Mouse (Mus musculus) bone marrow, adult 2 months (tissue): ENCODE results near the gene Ccdc174. TPM values are rescaled to one million over a fixed set of nuclear protein-coding genes. Genes with fewer than 3 reads are reported as not detected.
"Not testable (repeated sequence)": the region's sequence is repeated elsewhere in the genome, so short reads cannot be mapped to it uniquely, and the experiment has no call there.

Experiments
- H3K27ac ChIP-seq: fragments of 200-500 bp; 2 replicates; pipeline ENCODE4 v1.5.1; 2012; ENCODE audit warnings: low read depth, mild to moderate bottlenecking, control low read depth, inconsistent platforms, low read length; ENCODE audit not compliant: control insufficient read depth, poor library complexity, insufficient read depth
- H3K4me1 ChIP-seq: fragments of 200-500 bp; 2 replicates; pipeline ENCODE4 v1.6.1; 2011; ENCODE audit warnings: low read length; ENCODE audit not compliant: control insufficient read depth, insufficient read depth
- H3K4me3 ChIP-seq: fragments of 200-500 bp; replicated peaks from 2 replicates; pipeline ENCODE3; 2011; ENCODE audit warnings: mild to moderate bottlenecking, low read depth, low read length, control low read depth; ENCODE audit not compliant: control insufficient read depth
- CTCF ChIP-seq: fragments of 200-500 bp; IDR thresholded peaks from 2 replicates; pipeline ENCODE4 v1.5.1; 2011; ENCODE audit warnings: low read length, control low read depth; ENCODE audit not compliant: control insufficient read depth, insufficient read depth
- POLR2A ChIP-seq: fragments of 200-500 bp; IDR thresholded peaks from 2 replicates; pipeline ENCODE4 v1.6.1; 2011; ENCODE audit warnings: low read depth, mild to moderate bottlenecking, control low read depth, low read length, borderline replicate concordance; ENCODE audit not compliant: control insufficient read depth
- WGBS: fragments of 180-500 bp; shearing (Covaris S2); methylation state at CpG from one replicate; pipeline ENCODE4 v1.1.7; 2018; 5-methylcytosine and 5-hydroxymethylcytosine counted together
- polyA plus RNA-seq: library from polyadenylated mRNA; stranded (reverse); fragments of >200 nt; gene quantifications from 2 replicates; pipeline ENCODE4 v1.2.4, GENCODE M21; 2011; ENCODE audit warnings: low replicate concordance; ENCODE audit not compliant: missing spikeins, insufficient read depth, insufficient read length

Gene Ccdc174
- polyA plus RNA-seq, 1 experiment = 25.3 TPM

DNA sequence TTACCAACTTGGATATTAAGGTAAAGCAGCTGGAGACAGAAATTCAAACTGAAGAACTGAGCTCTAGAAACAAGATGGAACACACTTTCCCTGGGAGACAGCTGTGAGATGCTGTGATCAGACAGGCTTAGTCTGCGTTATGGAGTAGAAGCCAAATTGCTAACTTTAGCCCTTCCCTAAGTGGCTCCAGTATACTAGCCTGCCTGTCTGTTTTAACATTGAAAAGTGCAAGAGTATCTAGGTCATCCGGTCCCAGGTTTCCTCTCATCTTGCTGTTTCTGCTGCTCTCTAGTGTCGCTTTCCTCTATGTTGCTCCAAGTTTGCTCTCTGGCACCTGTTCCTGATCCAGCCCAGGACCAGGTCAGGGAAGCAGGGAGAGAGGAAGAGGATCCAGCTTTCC lies 18.9 kb downstream of the Ccdc174 start:
- no peak overlapping the region for H3K4me3 ChIP-seq
- no peak overlapping the region for H3K27ac ChIP-seq
- no peak for TF ChIP-seq CTCF
- TF ChIP-seq POLR2A = no peak
- WGBS = 87% methylated on average over 3 of the region's 3 CpGs
- no peaks in the 10 kb centered on the region for H3K4me1 ChIP-seq

DNA sequence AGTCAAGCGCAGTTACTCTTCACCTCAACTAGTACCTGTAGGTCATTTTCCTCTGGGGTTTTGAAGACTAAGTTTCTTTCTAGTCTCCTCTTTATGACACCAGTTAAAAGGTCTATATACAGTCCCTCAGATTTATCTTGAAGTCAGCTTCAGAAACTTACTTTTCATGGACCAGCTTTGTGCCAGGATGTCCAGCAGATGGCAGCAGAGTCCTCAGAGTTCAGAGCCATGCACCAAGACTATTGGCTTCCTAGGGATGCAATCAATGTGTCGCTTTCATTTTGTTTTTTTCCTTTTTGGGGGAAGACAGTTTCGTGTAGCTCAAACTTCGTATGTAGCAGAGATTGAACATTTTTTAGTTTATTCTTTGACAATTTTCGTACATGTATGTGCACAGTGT lies 23.7 kb downstream of the Ccdc174 start:
- no peak overlapping the region for H3K27ac ChIP-seq
- peak; percentile 88 for TF ChIP-seq CTCF
- no peak for TF ChIP-seq POLR2A
- H3K4me1 ChIP-seq = no peaks in the 10 kb centered on the region
- H3K4me3 ChIP-seq = no peak overlapping the region
- WGBS = 30% methylated on average over 5 of the region's 5 CpGs

DNA sequence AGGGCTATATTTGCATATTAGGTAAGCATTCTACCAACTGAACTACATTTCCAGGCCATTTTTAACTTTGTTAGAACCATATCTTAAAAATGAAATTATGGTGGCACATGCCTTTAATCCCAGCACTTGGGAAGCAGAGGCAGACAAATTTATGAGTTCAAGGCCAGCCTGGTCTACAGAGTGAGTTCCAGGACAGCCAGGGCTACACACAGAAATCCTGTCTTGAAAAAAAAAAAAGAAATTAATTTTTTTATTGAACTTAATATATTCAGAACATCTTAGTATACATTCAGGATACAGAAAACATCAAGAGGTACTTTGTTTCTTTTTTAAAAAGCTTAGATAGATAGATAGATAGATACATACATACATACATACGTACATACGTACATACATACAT lies 24.7 kb downstream of the Ccdc174 start, which contains the start of gene 4930590J08Rik:
TSS of gene 4930590J08Rik (plus strand) at position 301 of the 400 bp plus-strand sequence.
- WGBS = 96% methylated on average over 2 of the region's 2 CpGs
- H3K27ac ChIP-seq, H3K4me1 ChIP-seq, H3K4me3 ChIP-seq: not testable (repeated sequence)

DNA sequence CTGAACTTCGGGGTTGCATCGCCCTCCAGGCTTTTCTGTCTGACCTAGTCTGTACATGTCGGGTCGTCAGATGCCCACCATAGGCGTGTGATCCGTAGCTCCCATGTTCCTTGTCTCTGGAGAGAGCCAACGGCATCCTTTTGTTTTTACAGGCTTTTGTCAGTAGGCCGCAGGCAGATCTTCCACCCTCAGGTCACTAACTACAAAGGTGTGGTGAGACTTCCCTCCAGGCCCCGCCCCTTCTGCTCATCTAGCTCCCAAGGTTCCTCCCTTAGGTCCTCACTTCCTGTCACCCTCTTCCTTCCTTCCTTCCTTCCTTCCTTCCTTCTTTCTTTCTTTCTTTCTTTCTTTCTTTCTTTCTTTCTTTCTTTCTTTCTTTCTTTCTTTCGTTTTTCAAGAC lies 36.2 kb downstream of the Ccdc174 start:
- no peak for TF ChIP-seq CTCF
- TF ChIP-seq POLR2A = no peak
- Histone ChIP-seq H3K4me3 (no peak overlapping the region), H3K27ac (no peak overlapping the region), H3K4me1 (no peaks in the 10 kb centered on the region)
- 82% methylated on average over 10 of the region's 10 CpGs for WGBS

DNA sequence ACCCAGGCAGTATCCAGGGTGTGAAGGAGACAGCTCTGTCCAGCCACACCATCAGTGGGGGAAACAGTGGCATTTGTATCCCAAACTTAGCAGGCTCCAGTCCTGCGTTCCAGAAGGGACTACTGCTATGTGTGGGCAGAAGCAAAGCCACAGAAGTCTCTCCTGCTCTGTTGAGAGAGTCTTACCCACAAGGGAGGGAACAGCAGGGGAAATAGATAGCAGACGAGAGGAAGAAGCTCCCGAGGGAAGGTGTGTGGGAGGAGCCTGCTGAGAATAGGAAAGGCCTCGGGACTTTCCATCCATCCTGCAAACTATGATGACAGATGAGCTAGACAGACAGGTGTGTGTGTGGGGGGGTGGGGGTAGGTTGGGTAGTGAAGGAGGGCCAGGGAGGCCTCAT lies 39.4 kb downstream of the Ccdc174 start:
- TF ChIP-seq POLR2A = no peak
- TF ChIP-seq CTCF = no peak
- WGBS = 51% methylated on average over 4 of the region's 4 CpGs
- no peaks in the 10 kb centered on the region for H3K4me1 ChIP-seq
- H3K4me3 ChIP-seq = no peak overlapping the region
- H3K27ac ChIP-seq = no peak overlapping the region

DNA sequence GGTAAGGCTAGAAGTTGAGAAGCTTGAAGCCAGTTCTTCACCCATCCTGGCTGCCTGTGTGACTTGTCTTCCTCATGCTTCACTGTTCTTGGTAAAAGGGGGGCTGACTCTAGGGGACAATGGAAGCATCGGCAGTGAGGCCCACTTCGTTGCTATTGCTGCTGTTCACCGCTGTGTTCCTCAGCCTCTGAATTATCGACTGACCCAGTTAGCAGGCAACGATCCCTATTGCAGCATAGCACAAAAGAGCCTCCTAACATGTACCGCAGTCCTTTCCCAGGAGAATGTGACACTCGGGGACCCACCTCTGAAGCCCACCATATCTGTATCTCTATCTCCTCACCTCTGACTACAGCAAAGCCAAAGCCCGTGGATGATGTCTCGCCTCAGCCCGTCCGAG lies 39.9 kb downstream of the Ccdc174 start:
- no peak for TF ChIP-seq POLR2A
- no peak for TF ChIP-seq CTCF
- 82% methylated on average over 11 of the region's 11 CpGs for WGBS
- no peaks in the 10 kb centered on the region for H3K4me1 ChIP-seq

DNA sequence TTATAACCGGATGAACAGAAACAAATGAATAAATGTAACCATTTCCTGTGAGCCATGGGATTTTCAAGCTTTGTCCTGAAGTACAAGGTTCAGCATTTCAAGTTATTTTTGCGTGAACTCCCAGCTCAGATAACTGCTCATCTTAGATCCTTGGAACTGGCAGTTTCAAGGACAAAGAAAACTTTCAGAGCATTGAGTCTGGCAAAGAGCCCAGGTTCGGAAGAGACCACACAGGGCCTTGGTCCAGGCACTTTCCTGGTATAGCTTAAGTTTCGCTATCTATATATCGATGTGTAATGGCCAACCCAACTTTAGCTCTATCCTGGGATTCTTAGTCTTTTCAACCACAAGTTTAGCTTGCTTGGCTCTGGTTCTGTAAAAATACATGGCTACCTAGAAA lies 53.4 kb downstream of the Ccdc174 start:
- Histone ChIP-seq H3K27ac (no peak overlapping the region), H3K4me3 (no peak overlapping the region), H3K4me1 (no peaks in the 10 kb centered on the region)
- TF ChIP-seq CTCF (no peak), POLR2A (no peak)
- 83% methylated on average over 5 of the region's 5 CpGs for WGBS

More for the DNA sequence above, 39.9 kb downstream of the Ccdc174 start:
- no peak overlapping the region for H3K4me3 ChIP-seq
- H3K27ac ChIP-seq = no peak overlapping the region

DNA sequence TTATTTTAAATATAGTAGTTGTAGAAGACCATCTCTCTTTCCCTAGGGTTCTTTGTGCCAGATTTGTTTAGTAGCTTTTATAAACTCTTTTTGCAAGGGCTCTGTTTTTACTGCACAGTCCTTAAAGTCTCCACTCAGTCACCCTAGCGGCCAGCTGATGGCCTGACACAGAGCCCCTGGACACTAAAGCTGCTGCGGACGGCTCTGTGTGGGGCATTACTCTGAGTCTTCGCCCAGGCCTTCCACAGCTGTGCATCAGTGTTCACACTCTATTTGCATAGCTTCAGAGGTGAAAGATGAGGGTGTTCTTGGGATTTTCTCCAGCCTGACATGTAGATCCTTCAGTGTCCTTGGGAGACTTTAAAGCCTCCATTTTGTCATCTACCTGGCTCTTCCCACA lies 60.6 kb downstream of the Ccdc174 start:
- no peak overlapping the region for H3K27ac ChIP-seq
- WGBS = 84% methylated on average over 4 of the region's 4 CpGs
- H3K4me3 ChIP-seq = no peak overlapping the region
- no peak for TF ChIP-seq POLR2A
- no peak for TF ChIP-seq CTCF
- H3K4me1 ChIP-seq = no peaks in the 10 kb centered on the region

DNA sequence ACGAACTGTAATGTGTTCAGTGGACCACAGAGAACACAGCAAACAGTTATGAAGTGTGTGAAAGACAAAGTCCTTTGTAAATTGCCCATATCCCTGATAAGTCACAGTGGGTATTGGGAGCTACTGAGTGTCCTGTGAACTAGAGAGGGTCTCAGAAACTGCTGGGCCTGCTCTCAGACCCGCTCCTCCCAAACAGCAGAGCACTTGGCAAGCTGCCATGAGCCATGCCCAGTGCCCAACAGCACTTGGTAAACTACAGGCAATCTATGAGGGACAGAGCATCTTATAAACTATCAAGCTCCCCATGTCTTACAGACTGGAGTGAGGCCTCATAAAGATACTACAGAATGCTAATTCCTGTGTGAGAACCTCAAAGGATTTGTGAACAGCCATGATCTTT lies 70.6 kb downstream of the Ccdc174 start:
- TF ChIP-seq CTCF (no peak), POLR2A (no peak)
- Histone ChIP-seq H3K4me3 (no peak overlapping the region), H3K27ac (no peak overlapping the region), H3K4me1 (no peaks in the 10 kb centered on the region)
- WGBS = 63% methylated on average over 2 of the region's 2 CpGs

Other genes starting within 250 kb of the Ccdc174 start
- 18.5 and 36.3 TPM in 2 replicates for gene Slc6a6, start 194.0 kb upstream of the Ccdc174 start, polyA plus RNA-seq
- not detected in 2 replicates for gene Grip2, start 50.8 kb upstream of the Ccdc174 start, polyA plus RNA-seq
- gene 4930590J08Rik, start 24.8 kb downstream of the Ccdc174 start, polyA plus RNA-seq = 0.36 TPM in 1 of 2 replicates, not detected in the other
- gene Fgd5, start 100.8 kb downstream of the Ccdc174 start, polyA plus RNA-seq = 1.1 and 3.7 TPM in 2 replicates
- gene Nr2c2, start 213.3 kb downstream of the Ccdc174 start, polyA plus RNA-seq = 14.5 and 19.9 TPM in 2 replicates